Mouse (Mus musculus) adrenal gland, postnatal 25 days (tissue): ENCODE data around the gene Il15ra. TPM values are rescaled to one million over a fixed set of nuclear protein-coding genes. Genes with fewer than 3 reads are reported as not detected.

ENCODE experiments used
- DNase-seq: peaks from one replicate; pipeline ENCODE4 v3.0.0; 2021; ENCODE audit warnings: mixed read lengths
- long read RNA-seq: library from polyadenylated mRNA; stranded (forward); transcript quantifications from one replicate; pipeline ENCODE4 v2.0.0, GENCODE M21; 2021
- total RNA-seq: library from RNA; stranded (reverse); gene quantifications from 2 replicates; pipeline ENCODE4 v1.2.3, GENCODE M21; 2021

Il15ra gene
- total RNA-seq: 16.3 and 27.1 TPM in 2 replicates
- long read RNA-seq, transcript Il15ra-210 (7 exons, 1,624 nt): major isoform, 6 of 20 reads
- long read RNA-seq, partial matches to known transcripts: 0 of 20 reads
- long read RNA-seq, other reads (novel, unspliced or antisense): 8 of 20 reads

GRCm38 (mm10) chr2:11705201-11706025 lies at the start of gene Il15ra:
TSS of gene Il15ra (plus strand) at chr2:11705290.
- peak; percentile 79 for DNase-seq

- DNase-seq: no peak
Observed at GRCm38 (mm10) chr2:11657581-11657980, 47.5 kb upstream of the Il15ra start.

GRCm38 (mm10) chr2:11659263-11659662 lies 45.8 kb upstream of the Il15ra start:
- DNase-seq: no peak

GRCm38 (mm10) chr2:11662143-11662906 lies 42.8 kb upstream of the Il15ra start:
- no peak for DNase-seq

GRCm38 (mm10) chr2:11662907-11663230 lies 42.2 kb upstream of the Il15ra start:
- DNase-seq: no peak

GRCm38 (mm10) chr2:11663961-11664360 lies 41.1 kb upstream of the Il15ra start:
- peak; percentile 77 for DNase-seq

- peak; percentile 59 for DNase-seq
Observed at GRCm38 (mm10) chr2:11664367-11664766, 40.7 kb upstream of the Il15ra start.

- no peak for DNase-seq
Observed at GRCm38 (mm10) chr2:11664806-11665205, 40.3 kb upstream of the Il15ra start.

GRCm38 (mm10) chr2:11665326-11665725 lies 39.8 kb upstream of the Il15ra start:
- DNase-seq: no peak

GRCm38 (mm10) chr2:11672144-11672543 lies 32.9 kb upstream of the Il15ra start:
- DNase-seq: no peak

GRCm38 (mm10) chr2:11679626-11680025 lies 25.5 kb upstream of the Il15ra start:
- no peak for DNase-seq

- DNase-seq: no peak
Observed at GRCm38 (mm10) chr2:11682712-11683111, 22.4 kb upstream of the Il15ra start.

- DNase-seq: no peak
Observed at GRCm38 (mm10) chr2:11686512-11686911, 18.6 kb upstream of the Il15ra start.

- no peak for DNase-seq
Observed at GRCm38 (mm10) chr2:11687436-11687835, 17.7 kb upstream of the Il15ra start.

GRCm38 (mm10) chr2:11690201-11690890 lies 14.7 kb upstream of the Il15ra start:
- DNase-seq: no peak

- no peak for DNase-seq
Observed at GRCm38 (mm10) chr2:11693352-11693751, 11.7 kb upstream of the Il15ra start.

GRCm38 (mm10) chr2:11694104-11694503 lies 11.0 kb upstream of the Il15ra start:
- DNase-seq: no peak

- DNase-seq: no peak
Observed at GRCm38 (mm10) chr2:11695867-11696266, 9.2 kb upstream of the Il15ra start.

GRCm38 (mm10) chr2:11698994-11699393 lies 6.1 kb upstream of the Il15ra start:
- no peak for DNase-seq

- no peak for DNase-seq
Observed at GRCm38 (mm10) chr2:11699905-11700304, 5.2 kb upstream of the Il15ra start.

- peak; percentile 4 for DNase-seq
Observed at GRCm38 (mm10) chr2:11706030-11706745, 1.1 kb downstream of the Il15ra start.

GRCm38 (mm10) chr2:11706746-11707065 lies 1.6 kb downstream of the Il15ra start:
- peak; percentile 4 for DNase-seq
